Mouse (Mus musculus): ENCODE results near the gene Zfp362. TPM values are rescaled to one million over a fixed set of nuclear protein-coding genes. Genes with fewer than 3 reads are reported as not detected.

Zfp362 gene
- total RNA-seq (2012; rRNA removed) (16.1 and 17.8 TPM in 2 replicates), total RNA-seq (2014; rRNA removed) (9.7 and 9.9 TPM in 2 replicates), polyA plus RNA-seq (2012; ENCODE audit: insufficient read length, low read depth) (49.2 and 70.1 TPM in 2 replicates)

DNA sequence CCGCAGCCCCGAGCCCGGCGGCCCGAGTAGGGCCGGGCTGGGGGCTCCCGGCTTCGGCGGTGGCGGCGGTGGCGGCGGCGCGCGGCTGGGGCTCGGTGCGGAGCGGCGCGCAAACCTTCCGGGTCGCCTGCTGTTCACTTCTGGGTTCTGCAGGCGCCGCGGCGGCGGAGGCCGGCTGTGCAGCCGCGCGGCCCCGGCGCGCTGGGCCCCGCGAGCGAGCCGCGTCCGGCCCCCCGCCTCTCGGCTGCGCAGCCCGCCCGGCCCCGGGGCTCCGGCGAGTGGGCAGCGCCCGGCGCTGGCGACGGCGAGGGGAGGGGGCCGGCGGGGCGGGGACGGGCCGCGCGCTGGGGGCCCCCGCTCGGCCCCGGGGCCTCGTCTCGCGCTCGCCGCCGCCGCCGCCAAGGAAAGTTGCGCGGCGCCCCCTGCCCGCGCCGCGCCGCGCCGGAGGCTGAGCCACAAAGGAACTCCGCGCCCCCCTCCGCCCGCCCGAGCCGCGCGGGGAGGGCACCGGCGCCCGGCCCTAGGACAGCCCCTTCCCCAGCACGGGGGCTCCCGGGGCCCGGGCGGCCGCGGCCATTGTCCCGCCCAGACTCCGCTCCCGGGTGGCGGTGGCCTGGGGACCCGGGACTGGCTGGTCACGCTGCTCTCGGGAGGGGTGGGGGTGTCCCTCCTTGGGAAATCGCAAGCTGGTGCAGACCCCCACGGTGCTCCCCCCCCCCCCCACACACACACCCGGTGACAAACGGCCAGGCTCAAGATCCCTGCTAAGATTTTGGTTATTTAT, at the start of gene Zfp362:
Gene Zfp362 (minus strand): TSS at position 3 of the 784 bp plus-strand sequence.
- Histone ChIP-seq H3K4me3 (replicated peaks in 1 of 3; ENCODE audit: low read depth in 2 of 3, low read length in 2 of 3, poor library complexity in 1 of 3) (peak within 1 kb of the TSS; percentile 76 to 88 (median 77)), H3K36me3 (replicated peaks in 1 of 2; ENCODE audit: control insufficient read depth in 1 of 2, insufficient read depth in 1 of 2, low read length in 1 of 2) (no peaks in the 10 kb centered on the region), H3K9ac (ENCODE audit: insufficient read depth, low read depth) (peak within 1 kb of the TSS; percentile 100), H3K9me3 (replicated peaks; ENCODE audit: low read length) (peaks cover 17% of the 10 kb centered on the region), H3K4me2 (ENCODE audit: insufficient read depth, low read depth, poor library complexity, severe bottlenecking) (peak within 1 kb of the TSS; percentile 98), H3K27me3 (replicated peaks) (no peaks in the 10 kb centered on the region), H3K27ac (ENCODE audit: insufficient read depth, low read depth) (no peak within 1 kb of the TSS), H3K4me1 (ENCODE audit: control insufficient read depth in 1 of 2, insufficient read depth in 2 of 2) (peaks cover 16 to 43% of the 10 kb centered on the region in 2 experiments), H3K79me2 (replicated peaks; ENCODE audit: control insufficient read depth, extremely low read depth, insufficient read depth, poor library complexity, severe bottlenecking) (peaks cover 43% of the 10 kb centered on the region)
- in situ Hi-C loops (cut with MboI; ENCODE audit: low pct_ligation_motif_present, low pct_unique_long_range_greater_than_20kb, low sequenced_read_pairs) (no loop called here), dilution Hi-C loops (cut with MboI; ENCODE audit: extremely low pct_ligation_motif_present, extremely low pct_unique_long_range_greater_than_20kb, low sequenced_read_pairs) (no loop called here)
- no peak for DNase-seq (ENCODE audit: extremely low read depth)
- TF ChIP-seq UBTF (IDR thresholded peaks at IDR 0.05; ENCODE audit: low read depth, low read length) (no peak), MXI1 (IDR thresholded peaks at IDR 0.05; ENCODE audit: low read depth, low read length) (0 out of 2 replicates have a peak, but pooled peaks have one; percentile 17), ZKSCAN1 (IDR thresholded peaks at IDR 0.05; ENCODE audit: borderline replicate concordance, low read depth, low read length) (no peak), CTCF (conservative IDR thresholded peaks at IDR 0.05 in 1 of 2, IDR thresholded peaks at IDR 0.05 in 1 of 2; ENCODE audit: low read depth in 2 of 2, low read length in 2 of 2) (0 out of 4 replicates have a peak, but pooled peaks of 1 of the 2 experiments have one; percentile 10), PAX5 (IDR thresholded peaks at IDR 0.05; ENCODE audit: low read length) (no peak), JUN (IDR thresholded peaks at IDR 0.05; ENCODE audit: insufficient read depth, low read depth, low read length) (no peak)

DNA sequence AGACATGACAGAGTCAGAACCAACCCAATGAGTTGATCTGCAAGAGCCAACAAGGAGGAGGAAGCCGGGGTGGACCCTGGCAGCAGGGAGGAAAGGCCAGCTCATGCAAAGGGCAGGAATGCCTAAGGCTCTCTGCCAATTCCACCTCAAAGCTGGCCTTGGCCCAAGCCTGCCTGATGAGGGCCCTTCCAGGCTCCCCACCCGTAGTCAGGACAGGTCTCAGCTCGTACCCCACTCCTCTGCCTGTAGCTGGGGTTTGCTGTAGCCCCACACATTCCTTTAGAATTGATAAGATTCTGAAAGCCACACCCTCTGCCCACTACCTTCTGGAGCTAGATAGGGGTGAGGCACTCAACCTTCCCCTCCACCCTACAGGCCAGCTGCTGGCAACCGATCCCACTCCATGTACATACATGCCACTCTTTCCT, 49.8 kb upstream of the Zfp362 start:
- TF ChIP-seq MXI1 (IDR thresholded peaks at IDR 0.05; ENCODE audit: low read depth, low read length) (no peak), MEF2A (IDR thresholded peaks at IDR 0.05; ENCODE audit: borderline replicate concordance, low read depth, low read length) (no peak)
- no peak overlapping the region for H3K4me2 ChIP-seq (ENCODE audit: insufficient read depth, low read depth, poor library complexity, severe bottlenecking)
- H3K27ac ChIP-seq (ENCODE audit: insufficient read depth, low read depth): no peak overlapping the region
- H3K79me2 ChIP-seq (replicated peaks; ENCODE audit: control insufficient read depth, extremely low read depth, insufficient read depth, poor library complexity, severe bottlenecking): no peaks in the 10 kb centered on the region
- in situ Hi-C loops (cut with MboI; ENCODE audit: low pct_ligation_motif_present, low pct_unique_long_range_greater_than_20kb, low sequenced_read_pairs) (loop anchor here (10.0 kb wide), 1 partner anchor 141 kb away; no protein-coding TSS in a partner anchor), dilution Hi-C loops (cut with MboI; ENCODE audit: extremely low pct_ligation_motif_present, extremely low pct_unique_long_range_greater_than_20kb, low sequenced_read_pairs) (no loop called here)
- peaks cover 4% of the 10 kb centered on the region for H3K9me3 ChIP-seq (replicated peaks; ENCODE audit: low read length)
- no peak for DNase-seq (ENCODE audit: extremely low read depth)
- H3K4me3 ChIP-seq (replicated peaks in 1 of 3; ENCODE audit: low read depth in 2 of 3, low read length in 2 of 3, poor library complexity in 1 of 3): no peak overlapping the region
- no peaks in the 10 kb centered on the region for H3K27me3 ChIP-seq (replicated peaks)
- H3K36me3 ChIP-seq (replicated peaks in 1 of 2; ENCODE audit: control insufficient read depth in 1 of 2, insufficient read depth in 1 of 2, low read length in 1 of 2): no peaks in the 10 kb centered on the region
- H3K9ac ChIP-seq (ENCODE audit: insufficient read depth, low read depth): no peak overlapping the region
- peaks cover 5 to 14% of the 10 kb centered on the region in 2 experiments; a peak in 3 of 4 replicates for H3K4me1 ChIP-seq (ENCODE audit: control insufficient read depth in 1 of 2, insufficient read depth in 2 of 2)

DNA sequence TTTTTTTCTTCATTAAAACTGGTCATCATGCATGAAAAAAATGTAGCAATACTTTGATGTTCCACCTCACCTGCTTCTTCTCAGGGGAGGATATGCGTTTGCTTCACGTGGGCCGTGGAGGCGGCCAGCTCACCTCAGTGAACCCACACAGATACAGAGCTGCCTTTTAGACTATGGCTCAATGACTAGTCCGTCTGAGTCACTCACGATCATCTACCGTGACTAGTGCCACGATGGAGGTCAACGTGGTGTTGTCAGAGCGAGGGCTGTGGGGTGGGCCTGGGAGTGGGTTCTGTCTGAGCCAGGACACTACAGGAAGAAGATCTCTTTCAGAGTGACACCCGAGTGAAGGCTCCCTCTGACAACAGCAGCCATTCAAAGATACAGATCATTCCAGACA, 47.3 kb upstream of the Zfp362 start:
- Histone ChIP-seq H3K9me3 (replicated peaks; ENCODE audit: low read length) (no peaks in the 10 kb centered on the region), H3K4me2 (ENCODE audit: insufficient read depth, low read depth, poor library complexity, severe bottlenecking) (no peak overlapping the region), H3K9ac (ENCODE audit: insufficient read depth, low read depth) (no peak overlapping the region), H3K4me1 (ENCODE audit: control insufficient read depth in 1 of 2, insufficient read depth in 2 of 2) (peaks cover 8 to 21% of the 10 kb centered on the region in 2 experiments), H3K4me3 (replicated peaks in 1 of 3; ENCODE audit: low read depth in 2 of 3, low read length in 2 of 3, poor library complexity in 1 of 3) (no peak overlapping the region), H3K79me2 (replicated peaks; ENCODE audit: control insufficient read depth, extremely low read depth, insufficient read depth, poor library complexity, severe bottlenecking) (no peaks in the 10 kb centered on the region), H3K36me3 (replicated peaks in 1 of 2; ENCODE audit: control insufficient read depth in 1 of 2, insufficient read depth in 1 of 2, low read length in 1 of 2) (no peaks in the 10 kb centered on the region), H3K27ac (ENCODE audit: insufficient read depth, low read depth) (no peak overlapping the region), H3K27me3 (replicated peaks) (no peaks in the 10 kb centered on the region)
- no peak for DNase-seq (ENCODE audit: extremely low read depth)
- in situ Hi-C loops (cut with MboI; ENCODE audit: low pct_ligation_motif_present, low pct_unique_long_range_greater_than_20kb, low sequenced_read_pairs) (loop anchor here (10.0 kb wide), 1 partner anchor 138 kb away; no protein-coding TSS in a partner anchor), dilution Hi-C loops (cut with MboI; ENCODE audit: extremely low pct_ligation_motif_present, extremely low pct_unique_long_range_greater_than_20kb, low sequenced_read_pairs) (no loop called here)
- TF ChIP-seq USF1 (IDR thresholded peaks at IDR 0.05; ENCODE audit: low read depth, low read length): no peak
- no peak for TF ChIP-seq ETS1 (conservative IDR thresholded peaks at IDR 0.05; ENCODE audit: low read depth, low read length)
- TF ChIP-seq MAX (IDR thresholded peaks at IDR 0.05; ENCODE audit: low read length): no peak
- no peak for TF ChIP-seq RCOR1 (conservative IDR thresholded peaks at IDR 0.05; ENCODE audit: low read depth, low read length)
- no peak for TF ChIP-seq CHD2 (IDR thresholded peaks at IDR 0.05; ENCODE audit: low read length)
- TF ChIP-seq NRF1 (IDR thresholded peaks at IDR 0.05; ENCODE audit: low read depth, low read length): no peak
- TF ChIP-seq MAZ (IDR thresholded peaks at IDR 0.05; ENCODE audit: low read depth, low read length): no peak
- TF ChIP-seq POLR2A (IDR thresholded peaks at IDR 0.05; ENCODE audit: low read depth, low read length): no peak
- TF ChIP-seq NELFE (IDR thresholded peaks at IDR 0.05; ENCODE audit: low read depth, low read length): no peak
- no peak for TF ChIP-seq ZMIZ1 (IDR thresholded peaks at IDR 0.05; ENCODE audit: low read depth, low read length)
- TF ChIP-seq KAT2A (IDR thresholded peaks at IDR 0.05; ENCODE audit: insufficient replicate concordance, low read length): no peak
- TF ChIP-seq SIN3A (IDR thresholded peaks at IDR 0.05; ENCODE audit: low read length): no peak
- no peak for TF ChIP-seq JUND (conservative IDR thresholded peaks at IDR 0.05; ENCODE audit: low read depth, low read length)
- no peak for TF ChIP-seq RAD21 (IDR thresholded peaks at IDR 0.05; ENCODE audit: low read depth, low read length)
- no peak for TF ChIP-seq HCFC1 (IDR thresholded peaks at IDR 0.05; ENCODE audit: low read depth, low read length)
- TF ChIP-seq SMC3 (IDR thresholded peaks at IDR 0.05; ENCODE audit: low read depth, low read length): no peak
- no peak for TF ChIP-seq EP300 (IDR thresholded peaks at IDR 0.05; ENCODE audit: low read length)
